8 mouse cellular contexts compared by ENCODE assay signal in the genomic region with DNA sequence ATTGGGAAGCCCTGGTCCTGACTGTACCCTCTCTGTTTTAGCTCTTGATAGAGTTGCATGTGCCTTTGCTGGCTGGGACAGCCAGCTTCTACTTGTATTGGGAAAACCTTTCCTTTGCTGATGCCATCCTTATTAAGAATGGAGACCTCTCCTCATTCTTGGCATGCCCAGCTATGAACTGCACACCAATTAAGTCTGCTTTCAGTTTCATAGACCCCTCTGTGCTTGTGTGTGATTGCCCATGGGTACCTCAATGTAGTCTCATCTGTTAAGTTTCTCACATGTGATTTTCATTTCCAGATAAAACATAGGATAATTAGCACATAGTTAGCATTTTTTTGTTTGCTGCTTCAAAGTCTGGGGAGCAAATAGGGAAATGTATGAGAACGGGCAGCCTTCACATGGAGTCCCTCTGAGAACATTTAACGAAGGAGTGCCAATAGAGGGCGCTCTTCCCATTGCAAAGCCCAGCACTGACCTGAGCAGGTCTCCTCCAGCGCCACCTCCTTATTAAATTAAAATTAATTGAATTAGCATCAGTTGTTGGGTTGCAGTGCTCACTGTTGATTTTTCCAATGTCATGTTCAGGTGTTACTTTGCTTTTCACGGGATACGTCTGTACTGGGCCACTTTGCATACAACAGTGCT.
DNase-seq lines count a peak whose midpoint lies in the region; ATAC-seq and TF ChIP-seq lines count a peak whose summit lies in the region.

No protein-coding gene starts in this region.

- no peaks in the 10 kb centered on the region for H3K9me3 ChIP-seq in ES-Bruce4 (replicated peaks; ENCODE audit: control insufficient read depth, insufficient read depth, low read length, poor library complexity, severe bottlenecking)
- H3K9me3 ChIP-seq in forebrain, embryonic 11.5 days (ENCODE audit: control insufficient read depth, low read length) = no peaks in the 10 kb centered on the region
- H3K9me3 ChIP-seq in lung, embryonic 14.5 days (ENCODE audit: low read depth, low read length) = no peaks in the 10 kb centered on the region
- H3K9me3 ChIP-seq in neural tube, embryonic 15.5 days (replicated peaks) = no peaks in the 10 kb centered on the region

- H3K9ac ChIP-seq in ES-Bruce4 (ENCODE audit: low read depth, poor library complexity, severe bottlenecking) = no peak overlapping the region
- H3K9ac ChIP-seq in forebrain, embryonic 11.5 days (ENCODE audit: low read length) = no peak overlapping the region
- no peak overlapping the region for H3K9ac ChIP-seq in lung, embryonic 14.5 days
- H3K9ac ChIP-seq in neural tube, embryonic 15.5 days (replicated peaks) = no peak overlapping the region

- no peak for TF ChIP-seq POLR2A in ES-Bruce4 (IDR thresholded peaks at IDR 0.05; ENCODE audit: insufficient read depth, low read length)

- peak; percentile 79 for TF ChIP-seq CTCF in ES-Bruce4 (IDR thresholded peaks at IDR 0.05; ENCODE audit: low read depth, low read length)
- peak; percentile 84 for TF ChIP-seq CTCF in lung, embryonic 14.5 days (IDR thresholded peaks at IDR 0.05; ENCODE audit: low read depth)

- no peaks in the 10 kb centered on the region for H3K27me3 ChIP-seq in ES-Bruce4 (ENCODE audit: control insufficient read depth, insufficient read depth, low read length, poor library complexity, severe bottlenecking)
- H3K27me3 ChIP-seq in forebrain, embryonic 11.5 days (ENCODE audit: control insufficient read depth, insufficient read depth, low read length) = no peaks in the 10 kb centered on the region
- no peaks in the 10 kb centered on the region for H3K27me3 ChIP-seq in lung, embryonic 14.5 days (ENCODE audit: insufficient read depth, low read length)
- H3K27me3 ChIP-seq in neural tube, embryonic 15.5 days (replicated peaks) = no peaks in the 10 kb centered on the region

- H3K4me3 ChIP-seq in ES-Bruce4 (ENCODE audit: low read depth, low read length) = no peak overlapping the region
- no peak overlapping the region for H3K4me3 ChIP-seq in forebrain, embryonic 11.5 days (ENCODE audit: low read depth, low read length)
- no peak overlapping the region for H3K4me3 ChIP-seq in lung, embryonic 14.5 days (ENCODE audit: low read depth, low read length)
- H3K4me3 ChIP-seq in neural tube, embryonic 15.5 days (replicated peaks) = no peak overlapping the region

- no peak for TF ChIP-seq EP300 in ES-Bruce4 (IDR thresholded peaks at IDR 0.05; ENCODE audit: insufficient read depth, low read depth, low read length)

- peak; percentile 10 for DNase-seq in brain, embryonic 18.5 days (ENCODE audit: low read depth, low spot score)
- DNase-seq in forebrain, embryonic 11.5 days (ENCODE audit: low spot score) = peak; percentile 71
- peak; percentile 75 for DNase-seq in heart, postnatal 4 days
- peak; percentile 76 for DNase-seq in layer of hippocampus, adult 11-12 months (ENCODE audit: low spot score)
- DNase-seq in lung, embryonic 14.5 days = peak; percentile 88
- DNase-seq in testis, postnatal 14 days (ENCODE audit: low spot score) = peak; percentile 8

- no peak overlapping the region for H3K4me2 ChIP-seq in forebrain, embryonic 11.5 days (ENCODE audit: low read depth, low read length, severe bottlenecking)
- H3K4me2 ChIP-seq in lung, embryonic 14.5 days = no peak overlapping the region
- H3K4me2 ChIP-seq in neural tube, embryonic 15.5 days = no peak overlapping the region

- 33% methylated on average over 6 of the region's 6 CpGs for WGBS in forebrain, embryonic 11.5 days
- 27% methylated on average over 6 of the region's 6 CpGs for WGBS in lung, embryonic 14.5 days
- 31% methylated on average over 6 of the region's 6 CpGs for WGBS in neural tube, embryonic 15.5 days

- no peak overlapping the region for H3K27ac ChIP-seq in ES-Bruce4 (ENCODE audit: insufficient read depth, low read length)
- no peak overlapping the region for H3K27ac ChIP-seq in forebrain, embryonic 11.5 days (ENCODE audit: low read depth, low read length)
- no peak overlapping the region for H3K27ac ChIP-seq in lung, embryonic 14.5 days (ENCODE audit: low read depth)
- no peak overlapping the region for H3K27ac ChIP-seq in neural tube, embryonic 15.5 days (replicated peaks)

- H3K4me1 ChIP-seq in ES-Bruce4 (ENCODE audit: control insufficient read depth, insufficient read depth, low read length) = no peaks in the 10 kb centered on the region
- H3K4me1 ChIP-seq in forebrain, embryonic 11.5 days (replicated peaks; ENCODE audit: control insufficient read depth, insufficient read depth, low read length) = no peaks in the 10 kb centered on the region
- H3K4me1 ChIP-seq in lung, embryonic 14.5 days (ENCODE audit: insufficient read depth) = no peaks in the 10 kb centered on the region
- H3K4me1 ChIP-seq in neural tube, embryonic 15.5 days = no peaks in the 10 kb centered on the region

- no peaks in the 10 kb centered on the region; the same call in 1 of the 2 replicates for H3K36me3 ChIP-seq in ES-Bruce4 (ENCODE audit: control insufficient read depth, insufficient read depth, low read length, poor library complexity, severe bottlenecking)
- no peaks in the 10 kb centered on the region for H3K36me3 ChIP-seq in forebrain, embryonic 11.5 days (ENCODE audit: control insufficient read depth, insufficient read depth, low read length)
- H3K36me3 ChIP-seq in lung, embryonic 14.5 days (ENCODE audit: insufficient read depth) = peaks cover 10% of the 10 kb centered on the region; the same call in 1 of the 2 replicates
- H3K36me3 ChIP-seq in neural tube, embryonic 15.5 days = peaks cover 12% of the 10 kb centered on the region

- ATAC-seq in forebrain, embryonic 11.5 days (replicated peaks; ENCODE audit: low FRiP score) = peak; percentile 81
- ATAC-seq in lung, embryonic 14.5 days (ENCODE audit: insufficient read depth) = peak; percentile 77
- peak; percentile 78; the same call in 1 of the 2 replicates for ATAC-seq in neural tube, embryonic 15.5 days (ENCODE audit: low FRiP score)

Comparison
In these comparisons a context has a peak if more than half of its experiments do, and no peak if none do; other contexts are left out.
1. DNase-seq: peak in every context shown above with its lines; median percentile 88 in lung, embryonic 14.5 days; 76 in layer of hippocampus, adult 11-12 months; 75 in heart, postnatal 4 days; 71 in forebrain, embryonic 11.5 days; 10 in brain, embryonic 18.5 days; 8 in testis, postnatal 14 days.